ENCODE assay signal across 8 mouse cellular contexts in the genomic region with DNA sequence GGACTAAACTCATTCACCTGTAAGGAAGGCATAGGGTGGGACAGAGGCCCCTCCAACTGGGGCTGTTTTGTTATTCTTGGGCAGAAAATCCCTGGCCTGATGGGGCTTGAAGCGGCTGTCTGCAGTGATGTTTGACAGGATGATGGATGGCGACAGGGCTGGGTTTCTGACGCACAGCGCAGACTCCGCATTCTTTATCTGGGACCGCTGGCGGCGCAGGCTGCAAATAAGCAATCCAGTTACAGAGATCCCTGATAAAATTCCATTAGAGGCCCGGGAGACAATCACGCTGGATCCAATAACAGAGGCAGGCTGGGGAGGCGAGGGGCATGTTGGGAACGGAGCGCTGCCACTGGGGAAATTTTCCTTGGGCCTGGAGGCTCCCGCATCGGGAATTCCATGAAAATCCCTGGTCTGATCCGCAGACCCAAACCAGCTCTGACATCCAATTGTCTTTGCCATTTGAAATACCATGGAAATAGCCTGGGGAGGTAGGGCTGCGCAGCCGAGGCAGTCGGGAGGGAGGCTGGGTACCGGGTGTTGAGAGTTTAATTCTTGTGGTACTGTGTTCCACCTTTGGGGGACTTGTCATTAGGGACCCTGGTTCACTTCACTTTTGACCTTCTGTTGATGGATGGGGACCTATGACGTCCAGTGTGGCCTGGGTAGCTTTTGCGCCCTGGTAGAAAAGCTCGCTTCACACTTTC.
DNase-seq lines count a peak whose midpoint lies in the region; ATAC-seq and TF ChIP-seq lines count a peak whose summit lies in the region.

No protein-coding gene starts in this region.

- H3K36me3 ChIP-seq in heart, embryonic 10.5 days, result no peaks in the 10 kb centered on the region
- H3K36me3 ChIP-seq in lung, postnatal 0 days (ENCODE audit: insufficient read depth, low read length), result no peaks in the 10 kb centered on the region
- H3K36me3 ChIP-seq in limb, embryonic 11.5 days (ENCODE audit: control insufficient read depth, insufficient read depth, low read length), result no peaks in the 10 kb centered on the region
- no peaks in the 10 kb centered on the region for H3K36me3 ChIP-seq in stomach, embryonic 15.5 days

- no peak for TF ChIP-seq EP300 in lung, postnatal 0 days (IDR thresholded peaks at IDR 0.05)

- peak overlapping the region; percentile 42 for H3K4me3 ChIP-seq in heart, embryonic 10.5 days
- no peak overlapping the region for H3K4me3 ChIP-seq in lung, postnatal 0 days (ENCODE audit: low read depth, low read length)
- no peak overlapping the region for H3K4me3 ChIP-seq in limb, embryonic 11.5 days (ENCODE audit: low read depth, low read length)
- no peak overlapping the region for H3K4me3 ChIP-seq in stomach, embryonic 15.5 days (replicated peaks)

- H3K4me1 ChIP-seq in heart, embryonic 10.5 days, result peaks cover 35% of the 10 kb centered on the region
- no peaks in the 10 kb centered on the region for H3K4me1 ChIP-seq in lung, postnatal 0 days (ENCODE audit: insufficient read depth, low read depth, low read length)
- peaks cover 3% of the 10 kb centered on the region; the same call in 1 of the 2 replicates for H3K4me1 ChIP-seq in limb, embryonic 11.5 days (ENCODE audit: control insufficient read depth, insufficient read depth, low read length)
- no peaks in the 10 kb centered on the region for H3K4me1 ChIP-seq in stomach, embryonic 15.5 days

- WGBS in heart, embryonic 10.5 days, result 12% methylated on average over 23 of the region's 23 CpGs
- WGBS in lung, postnatal 0 days, result 14% methylated on average over 23 of the region's 23 CpGs
- WGBS in limb, embryonic 11.5 days, result 27% methylated on average over 23 of the region's 23 CpGs
- WGBS in stomach, embryonic 15.5 days, result 22% methylated on average over 23 of the region's 23 CpGs

- TF ChIP-seq CTCF in lung, postnatal 0 days (IDR thresholded peaks at IDR 0.05), result no peak

- H3K9me3 ChIP-seq in heart, embryonic 10.5 days, result no peaks in the 10 kb centered on the region
- no peaks in the 10 kb centered on the region for H3K9me3 ChIP-seq in lung, postnatal 0 days (ENCODE audit: low read length)
- H3K9me3 ChIP-seq in limb, embryonic 11.5 days (ENCODE audit: control insufficient read depth, low read length), result no peaks in the 10 kb centered on the region
- H3K9me3 ChIP-seq in stomach, embryonic 15.5 days, result no peaks in the 10 kb centered on the region

- peak; percentile 80 for DNase-seq in heart, embryonic 10.5 days (ENCODE audit: low spot score)
- DNase-seq in heart, postnatal 36 days, result no peak
- DNase-seq in lung, postnatal 0 days (ENCODE audit: low spot score), result peak; percentile 7
- DNase-seq in lung, adult 18-20 months, result no peak
- peak; percentile 52 for DNase-seq in limb, embryonic 11.5 days (ENCODE audit: low spot score)
- DNase-seq in left cerebral cortex, postnatal 14 days (ENCODE audit: low spot score in 2 of 2), result no peak

- H3K4me2 ChIP-seq in lung, postnatal 0 days (replicated peaks; ENCODE audit: low read depth, low read length), result no peak overlapping the region
- H3K4me2 ChIP-seq in limb, embryonic 11.5 days (ENCODE audit: low read depth, severe bottlenecking), result peak overlapping the region; percentile 8; the same call in 1 of the 2 replicates
- peak overlapping the region; percentile 29; the same call in 1 of the 2 replicates for H3K4me2 ChIP-seq in stomach, embryonic 15.5 days

- H3K27ac ChIP-seq in heart, embryonic 10.5 days, result peak overlapping the region; percentile 53
- H3K27ac ChIP-seq in lung, postnatal 0 days (ENCODE audit: low read length), result no peak overlapping the region
- no peak overlapping the region for H3K27ac ChIP-seq in limb, embryonic 11.5 days (replicated peaks; ENCODE audit: low read depth, low read length)
- H3K27ac ChIP-seq in stomach, embryonic 15.5 days, result no peak overlapping the region

- H3K27me3 ChIP-seq in heart, embryonic 10.5 days (ENCODE audit: insufficient read depth, poor library complexity, severe bottlenecking), result peaks cover 8% of the 10 kb centered on the region
- no peaks in the 10 kb centered on the region; the same call in 1 of the 2 replicates for H3K27me3 ChIP-seq in lung, postnatal 0 days (replicated peaks; ENCODE audit: insufficient read depth, low read length)
- no peaks in the 10 kb centered on the region for H3K27me3 ChIP-seq in limb, embryonic 11.5 days (ENCODE audit: control insufficient read depth, insufficient read depth, low read length)
- H3K27me3 ChIP-seq in stomach, embryonic 15.5 days (replicated peaks), result no peaks in the 10 kb centered on the region

- no peak overlapping the region for H3K9ac ChIP-seq in lung, postnatal 0 days (replicated peaks; ENCODE audit: low read depth)
- H3K9ac ChIP-seq in limb, embryonic 11.5 days (ENCODE audit: low read length), result no peak overlapping the region
- no peak overlapping the region for H3K9ac ChIP-seq in stomach, embryonic 15.5 days

- ATAC-seq in lung, postnatal 0 days, result no peak
- ATAC-seq in limb, embryonic 11.5 days (ENCODE audit: insufficient number of reproducible peaks, low FRiP score, low TSS enrichment, low read depth), result no peak
- ATAC-seq in stomach, embryonic 15.5 days (ENCODE audit: insufficient read depth, low FRiP score, low read depth), result no peak
- ATAC-seq in inflammation-experienced regulatory T-cells, adult 6 months, result no peak

- intact Hi-C loops in heart, postnatal 36 days (cut with DNase I), result loop anchor here (5.0 kb wide), 1 partner anchor 116 kb away; no protein-coding TSS in a partner anchor
- intact Hi-C loops in left cerebral cortex, postnatal 14 days (cut with DNase I), result no loop called here

Comparison
In these comparisons a context has a peak if more than half of its experiments do, and no peak if none do; other contexts are left out.
1. DNase-seq: peak in heart, embryonic 10.5 days (single experiment), lung, postnatal 0 days (single experiment) and limb, embryonic 11.5 days (single experiment); none in heart, postnatal 36 days (0 of 2), lung, adult 18-20 months (0 of 2) and left cerebral cortex, postnatal 14 days (0 of 2).